Mouse (Mus musculus) hindbrain, embryonic 16.5 days (tissue): ENCODE data around the gene Qpctl. TPM values are rescaled to one million over a fixed set of nuclear protein-coding genes. Genes with fewer than 3 reads are reported as not detected.

ENCODE experiments used
- ATAC-seq: fragments of 200-750 bp; cut with Nextera tagmentation; 2 replicates; pipeline ENCODE4 v1.8.0; 2017; ENCODE audit warnings: moderate TSS enrichment, moderate library complexity
- H3K27ac ChIP-seq: fragments of 300-500 bp; sonication (generic); 2 replicates; pipeline ENCODE4 v1.5.1; 2014; ENCODE audit warnings: low read depth, mild to moderate bottlenecking, control low read depth, low read length, moderate library complexity
- H3K27me3 ChIP-seq: fragments of 300-500 bp; sonication (generic); replicated peaks from 2 replicates; pipeline ENCODE4 v1.6.1; 2014; ENCODE audit warnings: low read length; ENCODE audit not compliant: control insufficient read depth, insufficient read depth
- H3K36me3 ChIP-seq: fragments of 300-500 bp; sonication (generic); 2 replicates; pipeline ENCODE4 v1.6.1; 2014; ENCODE audit warnings: mild to moderate bottlenecking, low read length, moderate library complexity, mixed read lengths; ENCODE audit not compliant: control insufficient read depth, insufficient read depth
- H3K4me1 ChIP-seq: fragments of 300-500 bp; sonication (generic); 2 replicates; pipeline ENCODE4 v1.6.1; 2014; ENCODE audit warnings: low read depth, low read length; ENCODE audit not compliant: control insufficient read depth, insufficient read depth
- H3K4me2 ChIP-seq: fragments of 300-500 bp; sonication (generic); 2 replicates; pipeline ENCODE4 v1.6.1; 2014; ENCODE audit warnings: mild to moderate bottlenecking, low read length, control low read depth, moderate library complexity
- H3K4me3 ChIP-seq: fragments of 300-500 bp; sonication (generic); 2 replicates; pipeline ENCODE4 v1.5.1; 2014; ENCODE audit warnings: mild to moderate bottlenecking, low read length, control low read depth, moderate library complexity
- H3K9ac ChIP-seq: fragments of 300-500 bp; sonication (generic); 2 replicates; pipeline ENCODE4 v1.6.1; 2014; ENCODE audit warnings: low read depth, mild to moderate bottlenecking, control low read depth, low read length, moderate library complexity
- H3K9me3 ChIP-seq: fragments of 300-500 bp; sonication (generic); 2 replicates; pipeline ENCODE4 v1.6.1; 2014; ENCODE audit warnings: mild to moderate bottlenecking, low read length, moderate library complexity; ENCODE audit not compliant: control insufficient read depth
- WGBS: fragments of 180-500 bp; shearing (Covaris S2); extraction: QIAGEN DNeasy Blood & Tissue Kit; methylation state at CpG from one replicate; pipeline ENCODE4 v1.1.7; 2014; 5-methylcytosine and 5-hydroxymethylcytosine counted together
- polyA plus RNA-seq: library from polyadenylated mRNA; unstranded; fragments of >200 nt; fragmentation: Nextera tagmentation; extraction: Ambion mirVana; gene quantifications from 2 replicates; pipeline ENCODE4 v1.2.1, GENCODE M21; 2015

The Qpctl gene
- polyA plus RNA-seq, 1 experiment from 2014 or later: 26.3 TPM

DNA sequence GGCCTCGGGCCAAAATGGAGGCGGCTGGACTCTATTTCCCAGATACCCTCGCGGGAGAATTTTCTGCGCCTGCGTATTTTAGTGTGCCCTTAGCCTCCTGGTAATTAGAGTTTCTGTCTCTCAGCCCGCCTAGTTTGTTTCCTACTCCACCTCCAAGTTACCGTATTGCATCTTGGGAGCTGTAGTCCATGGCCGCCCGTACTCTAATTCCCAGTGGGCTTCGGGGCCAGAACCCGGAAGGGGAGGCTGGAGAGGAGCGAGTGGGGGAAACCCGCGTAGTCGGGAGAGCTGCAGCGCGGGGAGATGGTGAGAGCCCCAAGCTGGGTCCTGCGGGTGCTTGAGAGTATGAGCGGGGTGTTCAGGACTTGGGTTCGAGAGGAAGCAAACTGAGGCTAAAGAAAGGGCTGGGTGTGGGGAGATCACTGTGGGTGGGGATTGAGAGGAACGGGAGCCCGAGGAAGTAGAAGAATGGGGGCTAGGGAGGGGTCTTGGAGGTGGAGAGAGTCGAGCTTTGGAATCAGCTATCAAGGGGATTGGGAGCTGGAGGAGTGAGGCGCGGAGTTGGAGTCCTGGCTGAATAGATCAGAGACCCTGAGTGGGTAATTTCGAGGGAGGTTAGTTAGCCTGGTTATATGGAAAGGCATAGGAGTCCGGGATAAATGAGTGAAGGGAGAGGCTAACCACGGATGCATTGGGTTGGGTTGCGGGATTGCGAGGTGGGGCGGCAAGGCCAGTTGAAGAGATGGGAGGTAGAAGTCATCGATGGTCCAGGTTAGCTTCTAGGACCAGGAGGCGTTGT lies 29.3 kb downstream of the Qpctl start, which contains the start of gene Fbxo46:
TSS of gene Fbxo46 (plus strand) at position 229 of the 799 bp plus-strand sequence.
- Histone ChIP-seq H3K9ac (peak within 1 kb of the TSS; percentile 78), H3K4me3 (peak within 1 kb of the TSS; percentile 73), H3K27ac (peak within 1 kb of the TSS; percentile 54), H3K9me3 (no peaks in the 10 kb centered on the region), H3K4me1 (peaks cover 20% of the 10 kb centered on the region), H3K27me3 (no peaks in the 10 kb centered on the region), H3K36me3 (no peaks in the 10 kb centered on the region), H3K4me2 (peak within 1 kb of the TSS; percentile 67)
- peak; percentile 93 for ATAC-seq
- WGBS: 2% methylated on average over 34 of the region's 34 CpGs

DNA sequence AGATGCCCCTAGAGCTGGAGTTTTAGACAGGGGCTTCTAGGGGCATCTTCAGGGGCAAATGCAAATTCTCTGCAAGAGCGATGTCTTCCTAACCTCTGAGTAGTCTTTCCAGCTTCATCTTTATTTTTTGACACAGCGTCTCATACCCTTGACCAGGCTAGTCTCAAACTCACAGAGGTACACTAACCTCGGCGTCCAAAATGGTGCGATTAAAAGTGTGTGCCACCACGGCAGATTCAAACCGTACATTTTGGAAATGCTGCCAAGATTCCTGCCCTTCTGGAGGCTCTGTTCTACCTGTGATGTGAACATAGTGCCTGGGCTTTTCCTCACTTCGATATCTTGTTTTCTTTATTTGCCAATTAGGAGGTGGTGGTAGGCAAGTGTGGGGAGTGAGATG lies 30.0 kb downstream of the Qpctl start:
- peak; percentile 28 for ATAC-seq
- no peaks in the 10 kb centered on the region for H3K27me3 ChIP-seq
- no peaks in the 10 kb centered on the region for H3K9me3 ChIP-seq
- H3K4me3 ChIP-seq: no peak overlapping the region
- 93% methylated on average over 8 of the region's 8 CpGs for WGBS
- H3K4me1 ChIP-seq: peaks cover 20% of the 10 kb centered on the region
- H3K4me2 ChIP-seq: no peak overlapping the region
- no peaks in the 10 kb centered on the region for H3K36me3 ChIP-seq
- no peak overlapping the region for H3K9ac ChIP-seq
- H3K27ac ChIP-seq: no peak overlapping the region; the same call in 1 of the 2 replicates

- peak within 1 kb of the TSS; percentile 42 for H3K4me3 ChIP-seq
- H3K36me3 ChIP-seq: no peaks in the 10 kb centered on the region
- H3K27ac ChIP-seq: peak within 1 kb of the TSS; percentile 34
- peak within 1 kb of the TSS; percentile 64 for H3K4me2 ChIP-seq
- H3K9me3 ChIP-seq: no peaks in the 10 kb centered on the region
- 24% methylated on average over 48 of the region's 64 CpGs for WGBS
- H3K4me1 ChIP-seq: peaks cover 20% of the 10 kb centered on the region
- peak; percentile 77 for ATAC-seq
- no peaks in the 10 kb centered on the region for H3K27me3 ChIP-seq
- H3K9ac ChIP-seq: peak within 1 kb of the TSS; percentile 60
Measured at GRCm38 (mm10) chr7:19118028-19118771, 30.9 kb downstream of the Qpctl start, which contains the start of gene Gm4969. Gene Gm4969 (minus strand): TSS chr7:19118368.

DNA sequence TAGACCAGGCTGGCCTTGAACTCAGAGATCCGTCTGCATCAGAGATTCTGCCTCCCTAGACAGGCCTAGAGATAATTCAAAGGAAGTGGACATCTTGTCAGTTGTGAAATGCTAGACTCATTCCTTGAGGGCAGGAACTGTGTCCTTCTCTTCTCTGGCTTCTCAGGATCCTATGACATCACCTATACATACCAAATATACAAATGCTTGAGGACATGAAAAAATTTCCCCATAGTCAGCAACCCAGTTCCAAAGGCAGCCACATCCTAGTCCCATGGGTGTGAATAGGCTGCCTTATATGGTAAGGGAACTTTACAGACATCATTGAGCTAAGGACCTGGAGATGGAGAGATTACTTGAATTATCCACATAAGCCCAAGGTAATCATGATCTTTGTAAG lies 39.5 kb downstream of the Qpctl start:
- H3K27ac ChIP-seq: no peak overlapping the region
- H3K4me2 ChIP-seq: no peak overlapping the region
- H3K4me3 ChIP-seq: no peak overlapping the region
- no peak overlapping the region for H3K9ac ChIP-seq
- H3K27me3 ChIP-seq: no peaks in the 10 kb centered on the region; the same call in 1 of the 2 replicates
- no peaks in the 10 kb centered on the region for H3K36me3 ChIP-seq
- no peaks in the 10 kb centered on the region for H3K4me1 ChIP-seq
- 82% methylated on average over 1 of the region's 1 CpGs for WGBS
- no peaks in the 10 kb centered on the region for H3K9me3 ChIP-seq
- ATAC-seq: no peak

- Histone ChIP-seq H3K4me2 (no peak overlapping the region), H3K36me3 (peaks cover 8% of the 10 kb centered on the region), H3K4me3 (no peak overlapping the region), H3K4me1 (no peaks in the 10 kb centered on the region), H3K27me3 (no peaks in the 10 kb centered on the region; the same call in 1 of the 2 replicates), H3K9me3 (no peaks in the 10 kb centered on the region; the same call in 1 of the 2 replicates), H3K27ac (no peak overlapping the region), H3K9ac (no peak overlapping the region)
- WGBS: 64% methylated on average over 3 of the region's 3 CpGs
- ATAC-seq: no peak
Measured at GRCm38 (mm10) chr7:19107436-19107835, 41.7 kb downstream of the Qpctl start.

GRCm38 (mm10) chr7:19104486-19104885 lies 44.6 kb downstream of the Qpctl start:
- no peak overlapping the region for H3K4me3 ChIP-seq
- H3K27ac ChIP-seq: no peak overlapping the region
- no peak overlapping the region for H3K4me2 ChIP-seq
- H3K27me3 ChIP-seq: no peaks in the 10 kb centered on the region
- H3K36me3 ChIP-seq: peaks cover 8% of the 10 kb centered on the region
- H3K9ac ChIP-seq: no peak overlapping the region
- H3K4me1 ChIP-seq: no peaks in the 10 kb centered on the region
- no peak for ATAC-seq
- no peaks in the 10 kb centered on the region; the same call in 1 of the 2 replicates for H3K9me3 ChIP-seq
- 82% methylated on average over 2 of the region's 2 CpGs for WGBS

GRCm38 (mm10) chr7:19103741-19104140 lies 45.4 kb downstream of the Qpctl start:
- Histone ChIP-seq H3K4me1 (no peaks in the 10 kb centered on the region), H3K9me3 (no peaks in the 10 kb centered on the region; the same call in 1 of the 2 replicates), H3K4me3 (no peak overlapping the region), H3K27ac (no peak overlapping the region), H3K27me3 (no peaks in the 10 kb centered on the region), H3K36me3 (peaks cover 8% of the 10 kb centered on the region), H3K4me2 (no peak overlapping the region), H3K9ac (no peak overlapping the region)
- no peak for ATAC-seq

DNA sequence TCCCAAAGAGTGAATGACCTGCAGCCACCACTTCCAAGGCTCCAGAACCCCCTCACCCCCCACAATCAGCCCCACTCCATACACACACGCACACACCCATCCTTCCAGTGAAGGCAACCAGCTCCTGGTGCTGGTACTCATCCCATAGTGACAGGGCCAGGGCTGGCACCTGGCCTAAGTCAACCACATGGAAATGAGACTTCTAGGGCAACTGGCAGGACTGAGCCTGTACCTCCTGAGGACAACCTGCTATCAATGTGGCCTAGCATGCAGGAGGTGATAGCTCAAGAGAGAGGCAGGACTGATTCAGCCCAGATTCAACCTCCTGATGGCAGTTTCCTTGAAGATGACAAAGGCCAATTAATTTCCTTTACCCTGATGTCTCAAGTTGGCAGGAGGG lies 48.8 kb downstream of the Qpctl start:
- peaks cover 8% of the 10 kb centered on the region for H3K36me3 ChIP-seq
- WGBS: 86% methylated on average over 1 of the region's 1 CpGs
- peaks cover 11% of the 10 kb centered on the region for H3K4me1 ChIP-seq
- H3K4me3 ChIP-seq: no peak overlapping the region
- no peak for ATAC-seq
- no peak overlapping the region for H3K9ac ChIP-seq
- no peak overlapping the region for H3K4me2 ChIP-seq
- no peaks in the 10 kb centered on the region; the same call in 1 of the 2 replicates for H3K9me3 ChIP-seq
- no peak overlapping the region for H3K27ac ChIP-seq
- H3K27me3 ChIP-seq: no peaks in the 10 kb centered on the region; the same call in none of the 2 replicates

- no peak overlapping the region for H3K9ac ChIP-seq
- H3K4me3 ChIP-seq: no peak overlapping the region
- H3K9me3 ChIP-seq: no peaks in the 10 kb centered on the region; the same call in 1 of the 2 replicates
- 54% methylated on average over 6 of the region's 7 CpGs for WGBS
- peaks cover 25% of the 10 kb centered on the region for H3K4me1 ChIP-seq
- peaks cover 8% of the 10 kb centered on the region for H3K27me3 ChIP-seq
- no peak for ATAC-seq
- H3K36me3 ChIP-seq: peaks cover 8% of the 10 kb centered on the region
- H3K27ac ChIP-seq: no peak overlapping the region
- H3K4me2 ChIP-seq: no peak overlapping the region
Measured at GRCm38 (mm10) chr7:19098811-19099210, 50.3 kb downstream of the Qpctl start.
